Mouse (Mus musculus) stomach, embryonic 16.5 days (tissue): ENCODE data around the gene Ccdc78. TPM values are rescaled to one million over a fixed set of nuclear protein-coding genes. Genes with fewer than 3 reads are reported as not detected.
"Not testable (repeated sequence)": the region's sequence is repeated elsewhere in the genome, so short reads cannot be mapped to it uniquely, and the experiment has no call there.

ENCODE experiments used
- ATAC-seq: fragments of 200-750 bp; cut with Nextera tagmentation; 2 replicates; pipeline ENCODE4 v1.8.0; 2017; ENCODE audit warnings: moderate number of reproducible peaks, moderate TSS enrichment; ENCODE audit not compliant: insufficient read depth, low FRiP score
- H3K27ac ChIP-seq: fragments of 300-500 bp; sonication (generic); 2 replicates; pipeline ENCODE4 v1.5.1; 2014; ENCODE audit warnings: low read length
- H3K27me3 ChIP-seq: fragments of 300-500 bp; sonication (generic); 2 replicates; pipeline ENCODE4 v1.6.1; 2014; ENCODE audit warnings: low read length, control low read depth, mixed read lengths; ENCODE audit not compliant: control insufficient read depth, insufficient read depth
- H3K36me3 ChIP-seq: fragments of 300-500 bp; sonication (generic); 2 replicates; pipeline ENCODE4 v1.6.1; 2014; ENCODE audit warnings: low read length; ENCODE audit not compliant: control insufficient read depth, insufficient read depth
- H3K4me1 ChIP-seq: fragments of 300-500 bp; sonication (generic); 2 replicates; pipeline ENCODE4 v1.6.1; 2014; ENCODE audit warnings: low read length, control low read depth, mixed read lengths; ENCODE audit not compliant: control insufficient read depth, insufficient read depth
- H3K4me2 ChIP-seq: fragments of 300-500 bp; sonication (generic); 2 replicates; pipeline ENCODE4 v1.6.1; 2014; ENCODE audit warnings: low read depth, low read length, mixed read lengths
- H3K4me3 ChIP-seq: fragments of 300-500 bp; sonication (generic); replicated peaks from 2 replicates; pipeline ENCODE4 v1.5.1; 2014; ENCODE audit warnings: mild to moderate bottlenecking, low read length
- H3K9ac ChIP-seq: fragments of 300-500 bp; sonication (generic); 2 replicates; pipeline ENCODE4 v1.6.1; 2014; ENCODE audit warnings: low read length
- H3K9me3 ChIP-seq: fragments of 300-500 bp; sonication (generic); replicated peaks from 2 replicates; pipeline ENCODE4 v1.6.1; 2016; ENCODE audit warnings: low read length, control low read depth; ENCODE audit not compliant: control insufficient read depth
- WGBS: fragments of 180-500 bp; shearing (Covaris S2); extraction: QIAGEN DNeasy Blood & Tissue Kit; methylation state at CpG from one replicate; pipeline ENCODE4 v1.1.7; 2014; 5-methylcytosine and 5-hydroxymethylcytosine counted together
- polyA plus RNA-seq: library from polyadenylated mRNA; unstranded; fragments of >200 nt; fragmentation: Nextera tagmentation; extraction: Ambion mirVana; gene quantifications from 2 replicates; pipeline ENCODE4 v1.2.1, GENCODE M21; 2015

The Ccdc78 gene
- 0.12 TPM in 1 of 2 replicates, not detected in the other for polyA plus RNA-seq

- H3K4me1 ChIP-seq: peaks cover 16% of the 10 kb centered on the region
These were observed at the start of gene Ccdc78 for GRCm38 (mm10) chr17:25786280-25786679. Gene Ccdc78 (plus strand): TSS chr17:25786580.

GRCm38 (mm10) chr17:25738861-25739260 is 47.5 kb upstream of the Ccdc78 start:
- Histone ChIP-seq H3K9me3 (no peaks in the 10 kb centered on the region), H3K4me1 (no peaks in the 10 kb centered on the region), H3K27me3 (no peaks in the 10 kb centered on the region), H3K4me3 (no peak overlapping the region), H3K4me2 (no peak overlapping the region), H3K9ac (no peak overlapping the region), H3K27ac (no peak overlapping the region), H3K36me3 (no peaks in the 10 kb centered on the region)
- 78% methylated on average over 7 of the region's 7 CpGs for WGBS
- no peak for ATAC-seq

More at GRCm38 (mm10) chr17:25786280-25786679, at the start of gene Ccdc78:
- H3K27me3 ChIP-seq: no peaks in the 10 kb centered on the region
- peak within 1 kb of the TSS; percentile 67 for H3K4me3 ChIP-seq
- H3K36me3 ChIP-seq: peaks cover 5% of the 10 kb centered on the region; the same call in 1 of the 2 replicates
- H3K27ac ChIP-seq: peak within 1 kb of the TSS; percentile 84
- H3K9ac ChIP-seq: peak within 1 kb of the TSS; percentile 83
- no peaks in the 10 kb centered on the region for H3K9me3 ChIP-seq
- H3K4me2 ChIP-seq: peak within 1 kb of the TSS; percentile 71
- no peak for ATAC-seq
- WGBS: 80% methylated on average over 3 of the region's 3 CpGs

- not testable (repeated sequence) for H3K27ac ChIP-seq, H3K9ac ChIP-seq, H3K4me1 ChIP-seq, H3K4me3 ChIP-seq, H3K36me3 ChIP-seq, H3K9me3 ChIP-seq, ATAC-seq, H3K4me2 ChIP-seq, H3K27me3 ChIP-seq
- WGBS: 74% methylated on average over 12 of the region's 12 CpGs
These were observed 44.9 kb upstream of the Ccdc78 start for GRCm38 (mm10) chr17:25741471-25741870.

GRCm38 (mm10) chr17:25743831-25744230 is 42.5 kb upstream of the Ccdc78 start:
- H3K9ac ChIP-seq: no peak overlapping the region
- H3K4me3 ChIP-seq: no peak overlapping the region
- H3K4me1 ChIP-seq: no peaks in the 10 kb centered on the region
- no peaks in the 10 kb centered on the region for H3K9me3 ChIP-seq
- H3K27ac ChIP-seq: no peak overlapping the region
- H3K27me3 ChIP-seq: no peaks in the 10 kb centered on the region
- no peak overlapping the region for H3K4me2 ChIP-seq
- no peak for ATAC-seq
- 89% methylated on average over 9 of the region's 9 CpGs for WGBS
- no peaks in the 10 kb centered on the region for H3K36me3 ChIP-seq

GRCm38 (mm10) chr17:25744311-25744710 is 42.1 kb upstream of the Ccdc78 start:
- Histone ChIP-seq H3K27me3 (no peaks in the 10 kb centered on the region), H3K27ac (no peak overlapping the region), H3K9ac (no peak overlapping the region), H3K4me3 (no peak overlapping the region), H3K4me1 (no peaks in the 10 kb centered on the region), H3K36me3 (no peaks in the 10 kb centered on the region), H3K4me2 (no peak overlapping the region), H3K9me3 (no peaks in the 10 kb centered on the region)
- WGBS: 73% methylated on average over 10 of the region's 10 CpGs
- ATAC-seq: no peak

GRCm38 (mm10) chr17:25748238-25748637 is 38.1 kb upstream of the Ccdc78 start:
- 83% methylated on average over 4 of the region's 4 CpGs for WGBS
- no peak overlapping the region for H3K9ac ChIP-seq
- no peak overlapping the region for H3K27ac ChIP-seq
- H3K4me3 ChIP-seq: no peak overlapping the region
- H3K36me3 ChIP-seq: no peaks in the 10 kb centered on the region
- ATAC-seq: no peak
- no peaks in the 10 kb centered on the region for H3K27me3 ChIP-seq
- H3K9me3 ChIP-seq: no peaks in the 10 kb centered on the region
- peaks cover 6% of the 10 kb centered on the region for H3K4me1 ChIP-seq
- H3K4me2 ChIP-seq: no peak overlapping the region

GRCm38 (mm10) chr17:25749314-25749713 is 37.1 kb upstream of the Ccdc78 start:
- no peak overlapping the region for H3K27ac ChIP-seq
- H3K4me1 ChIP-seq: peaks cover 6% of the 10 kb centered on the region
- no peak for ATAC-seq
- H3K9ac ChIP-seq: no peak overlapping the region
- no peak overlapping the region for H3K4me2 ChIP-seq
- no peaks in the 10 kb centered on the region for H3K36me3 ChIP-seq
- H3K9me3 ChIP-seq: no peaks in the 10 kb centered on the region
- no peak overlapping the region for H3K4me3 ChIP-seq
- H3K27me3 ChIP-seq: no peaks in the 10 kb centered on the region
- 79% methylated on average over 6 of the region's 6 CpGs for WGBS

GRCm38 (mm10) chr17:25751446-25751845 is 34.9 kb upstream of the Ccdc78 start:
- H3K36me3 ChIP-seq: no peaks in the 10 kb centered on the region
- no peak overlapping the region for H3K4me2 ChIP-seq
- no peak overlapping the region for H3K4me3 ChIP-seq
- no peak for ATAC-seq
- no peaks in the 10 kb centered on the region for H3K9me3 ChIP-seq
- no peak overlapping the region for H3K27ac ChIP-seq
- WGBS: 27% methylated on average over 5 of the region's 5 CpGs
- H3K4me1 ChIP-seq: peaks cover 9% of the 10 kb centered on the region
- no peaks in the 10 kb centered on the region for H3K27me3 ChIP-seq
- H3K9ac ChIP-seq: 0 out of 2 replicates have a peak overlapping the region, but pooled peaks have one; percentile 31

- peak within 1 kb of the TSS; percentile 24; the same call in 1 of the 2 replicates for H3K27ac ChIP-seq
- no peaks in the 10 kb centered on the region for H3K36me3 ChIP-seq
- H3K4me1 ChIP-seq: peaks cover 9% of the 10 kb centered on the region
- no peaks in the 10 kb centered on the region for H3K9me3 ChIP-seq
- H3K27me3 ChIP-seq: no peaks in the 10 kb centered on the region
- peak; percentile 55; the same call in 1 of the 2 replicates for ATAC-seq
- peak within 1 kb of the TSS; percentile 19 for H3K4me2 ChIP-seq
- peak within 1 kb of the TSS; percentile 10; the same call in 1 of the 2 replicates for H3K4me3 ChIP-seq
- H3K9ac ChIP-seq: 0 out of 2 replicates have a peak within 1 kb of the TSS, but pooled peaks have one; percentile 35
- WGBS: 70% methylated on average over 9 of the region's 9 CpGs
These were observed 32.1 kb upstream of the Ccdc78 start, which contains the start of gene Msln for GRCm38 (mm10) chr17:25754241-25754640. Gene Msln (minus strand): TSS chr17:25754378.
